ENCODE assay signal across 10 mouse cellular contexts in genomic region chr1:174523512-174523828, GRCm38 (mm10).
"Had no signal": no experiment of that assay in that cellular context is flagged by ENCODE, and none has a peak within 500 bp of the region (broad histone marks: within the 10 kb centered on the region; RNA-seq: fewer than 3 reads in every experiment).

No protein-coding gene starts in this region.

- H3K27ac ChIP-seq: limb, embryonic 12.5 days; liver, embryonic 13.5 days; stomach, postnatal 0 days had no signal

- H3K27me3 ChIP-seq: limb, embryonic 12.5 days; liver, embryonic 13.5 days had no signal

- H3K4me2 ChIP-seq: limb, embryonic 12.5 days; liver, embryonic 13.5 days had no signal

- ATAC-seq: liver, postnatal 0 days had no signal

- H3K9ac ChIP-seq: limb, embryonic 12.5 days; liver, embryonic 13.5 days; liver, postnatal 0 days had no signal

- DNase-seq: kidney, adult 18-20 months; kidney, postnatal 10 days; kidney, postnatal 4 days; liver; liver, embryonic 13.5 days; liver, postnatal 0 days; lung, postnatal 36 days; thymus, postnatal 4 days had no signal

- H3K9me3 ChIP-seq: limb, embryonic 12.5 days; liver, embryonic 13.5 days had no signal

- H3K4me3 ChIP-seq: limb, embryonic 12.5 days; liver, embryonic 13.5 days had no signal

- H3K4me1 ChIP-seq: limb, embryonic 12.5 days; liver, embryonic 13.5 days had no signal

- H3K36me3 ChIP-seq: limb, embryonic 12.5 days; liver, embryonic 13.5 days had no signal
